Mouse (Mus musculus) neural tube, embryonic 15.5 days (tissue): Measurements from ENCODE around the gene Vsx2. TPM values are rescaled to one million over a fixed set of nuclear protein-coding genes. Genes with fewer than 3 reads are reported as not detected.
A peak's percentile ranks its signal among the peaks of the same experiment; 100 is the strongest.

Experiments
- ATAC-seq: fragments of 200-750 bp; cut with Nextera tagmentation; 2 replicates; pipeline ENCODE4 v1.8.0; 2017; ENCODE audit warnings: mild to moderate bottlenecking, moderate TSS enrichment, moderate library complexity; ENCODE audit not compliant: low FRiP score
- H3K27ac ChIP-seq: fragments of 300-500 bp; sonication (generic); replicated peaks from 2 replicates; pipeline ENCODE4 v1.5.1; 2015; ENCODE audit warnings: mild to moderate bottlenecking, inconsistent platforms
- H3K27me3 ChIP-seq: fragments of 300-500 bp; sonication (generic); replicated peaks from 2 replicates; pipeline ENCODE4 v1.6.1; 2015; ENCODE audit warnings: inconsistent platforms
- H3K36me3 ChIP-seq: fragments of 300-500 bp; sonication (generic); 2 replicates; pipeline ENCODE4 v1.6.1; 2015; ENCODE audit warnings: inconsistent platforms
- H3K4me1 ChIP-seq: fragments of 300-500 bp; sonication (generic); 2 replicates; pipeline ENCODE4 v1.6.1; 2015; ENCODE audit warnings: inconsistent platforms
- H3K4me2 ChIP-seq: fragments of 300-500 bp; sonication (generic); 2 replicates; pipeline ENCODE4 v1.6.1; 2015; ENCODE audit warnings: inconsistent platforms, mild to moderate bottlenecking, moderate library complexity
- H3K4me3 ChIP-seq: fragments of 300-500 bp; sonication (generic); replicated peaks from 2 replicates; pipeline ENCODE4 v1.5.1; 2015; ENCODE audit warnings: mild to moderate bottlenecking, inconsistent platforms
- H3K9ac ChIP-seq: fragments of 300-500 bp; sonication (generic); replicated peaks from 2 replicates; pipeline ENCODE4 v1.6.1; 2015; ENCODE audit warnings: mild to moderate bottlenecking, inconsistent platforms
- H3K9me3 ChIP-seq: fragments of 300-500 bp; sonication (generic); replicated peaks from 2 replicates; pipeline ENCODE4 v1.6.1; 2016; ENCODE audit warnings: inconsistent platforms
- WGBS: fragments of 180-500 bp; shearing (Covaris S2); methylation state at CpG from one replicate; pipeline ENCODE4 v1.1.7; 2015; ENCODE audit warnings: mixed read lengths; 5-methylcytosine and 5-hydroxymethylcytosine counted together
- polyA plus RNA-seq: library from polyadenylated mRNA; unstranded; fragments of >200 nt; fragmentation: Nextera tagmentation; extraction: Ambion mirVana; gene quantifications from 2 replicates; pipeline ENCODE4 v1.2.1, GENCODE M21; 2015

Vsx2 gene
- polyA plus RNA-seq, 1 experiment from 2014 or later, result 5.7 TPM

DNA sequence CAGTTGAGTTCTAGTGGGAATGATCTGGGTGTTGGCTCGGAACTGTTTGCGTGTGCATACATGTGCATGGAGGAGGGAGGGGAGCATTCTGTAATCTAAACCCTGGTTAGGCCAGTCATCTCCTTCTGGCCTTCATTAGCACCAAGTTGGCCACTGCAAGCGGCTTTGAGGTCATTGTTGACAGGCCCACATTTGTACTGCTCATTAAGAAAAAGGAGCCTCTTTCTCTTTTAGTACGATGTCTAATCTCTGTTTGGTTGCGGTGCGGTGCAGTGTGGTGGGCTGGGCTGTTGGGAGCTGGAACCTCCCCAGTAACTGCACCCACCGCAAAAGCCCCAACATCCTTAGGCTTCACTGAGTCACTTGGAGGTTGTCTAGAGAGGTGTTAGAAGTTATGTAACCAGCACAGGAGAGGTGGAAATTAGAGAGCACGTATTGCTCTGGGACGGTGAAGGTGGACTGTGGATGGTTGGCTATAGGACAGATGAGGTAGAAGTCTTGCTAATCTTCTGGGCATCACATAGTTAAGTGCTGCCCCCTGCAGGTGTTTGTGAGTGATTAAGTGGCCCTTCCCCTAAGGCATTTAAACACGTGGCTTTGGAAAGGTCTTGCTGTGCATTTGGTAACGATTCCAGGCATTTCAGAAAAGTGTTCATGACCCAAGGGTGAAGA lies 8.3 kb downstream of the Vsx2 start:
- no peak overlapping the region for H3K4me2 ChIP-seq
- H3K4me3 ChIP-seq, result no peak overlapping the region
- H3K9me3 ChIP-seq, result no peaks in the 10 kb centered on the region
- H3K4me1 ChIP-seq, result no peaks in the 10 kb centered on the region
- no peak overlapping the region for H3K9ac ChIP-seq
- no peaks in the 10 kb centered on the region for H3K36me3 ChIP-seq
- 75% methylated on average over 11 of the region's 11 CpGs for WGBS
- peaks cover 37% of the 10 kb centered on the region for H3K27me3 ChIP-seq
- no peak overlapping the region for H3K27ac ChIP-seq
- ATAC-seq, result no peak

DNA sequence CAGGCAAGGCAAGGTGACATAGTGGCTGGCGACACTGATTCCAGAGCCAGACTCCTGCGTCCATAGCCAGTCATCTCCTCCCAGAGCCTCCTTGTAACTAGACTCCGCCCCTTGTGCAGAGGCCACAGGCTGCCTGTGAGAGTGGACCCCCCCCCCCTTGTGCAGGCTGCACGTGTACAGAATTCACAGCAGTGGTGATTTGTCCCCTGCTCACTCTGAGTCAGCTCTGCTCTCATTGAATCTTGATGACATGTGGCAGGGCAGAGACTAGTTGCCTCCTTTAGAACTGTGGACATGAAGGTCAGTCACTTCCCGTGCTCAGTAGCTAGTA lies 8.8 kb downstream of the Vsx2 start:
- Histone ChIP-seq H3K27me3 (peaks cover 32% of the 10 kb centered on the region), H3K4me2 (no peak overlapping the region), H3K36me3 (no peaks in the 10 kb centered on the region), H3K9ac (no peak overlapping the region), H3K9me3 (no peaks in the 10 kb centered on the region), H3K4me1 (no peaks in the 10 kb centered on the region), H3K27ac (no peak overlapping the region), H3K4me3 (no peak overlapping the region)
- no peak for ATAC-seq
- 42% methylated on average over 5 of the region's 5 CpGs for WGBS

DNA sequence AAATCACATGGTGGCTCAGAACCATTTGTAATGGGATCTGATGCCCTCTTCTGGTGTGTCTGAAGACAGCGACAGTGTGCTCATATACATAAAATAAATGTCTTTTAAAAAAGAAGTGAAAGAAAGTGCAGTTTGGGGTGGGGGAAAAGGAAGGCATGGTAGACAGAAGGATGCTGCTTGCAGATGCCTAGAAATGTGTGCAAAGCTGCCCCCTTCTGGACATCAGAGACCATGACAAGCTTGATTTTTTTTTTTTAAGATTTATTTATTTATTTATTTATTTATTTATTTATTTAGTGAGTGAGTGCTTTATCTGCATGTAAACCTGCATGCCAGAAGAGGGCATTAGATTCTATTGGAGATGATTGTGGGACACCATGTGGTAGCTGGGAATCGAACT lies 11.7 kb downstream of the Vsx2 start:
- Histone ChIP-seq H3K9me3 (no peaks in the 10 kb centered on the region), H3K4me3 (no peak overlapping the region), H3K9ac (no peak overlapping the region), H3K36me3 (no peaks in the 10 kb centered on the region), H3K4me1 (no peaks in the 10 kb centered on the region), H3K4me2 (no peak overlapping the region), H3K27ac (no peak overlapping the region), H3K27me3 (peaks cover 18% of the 10 kb centered on the region)
- ATAC-seq, result no peak
- 100% methylated on average over 2 of the region's 2 CpGs for WGBS

DNA sequence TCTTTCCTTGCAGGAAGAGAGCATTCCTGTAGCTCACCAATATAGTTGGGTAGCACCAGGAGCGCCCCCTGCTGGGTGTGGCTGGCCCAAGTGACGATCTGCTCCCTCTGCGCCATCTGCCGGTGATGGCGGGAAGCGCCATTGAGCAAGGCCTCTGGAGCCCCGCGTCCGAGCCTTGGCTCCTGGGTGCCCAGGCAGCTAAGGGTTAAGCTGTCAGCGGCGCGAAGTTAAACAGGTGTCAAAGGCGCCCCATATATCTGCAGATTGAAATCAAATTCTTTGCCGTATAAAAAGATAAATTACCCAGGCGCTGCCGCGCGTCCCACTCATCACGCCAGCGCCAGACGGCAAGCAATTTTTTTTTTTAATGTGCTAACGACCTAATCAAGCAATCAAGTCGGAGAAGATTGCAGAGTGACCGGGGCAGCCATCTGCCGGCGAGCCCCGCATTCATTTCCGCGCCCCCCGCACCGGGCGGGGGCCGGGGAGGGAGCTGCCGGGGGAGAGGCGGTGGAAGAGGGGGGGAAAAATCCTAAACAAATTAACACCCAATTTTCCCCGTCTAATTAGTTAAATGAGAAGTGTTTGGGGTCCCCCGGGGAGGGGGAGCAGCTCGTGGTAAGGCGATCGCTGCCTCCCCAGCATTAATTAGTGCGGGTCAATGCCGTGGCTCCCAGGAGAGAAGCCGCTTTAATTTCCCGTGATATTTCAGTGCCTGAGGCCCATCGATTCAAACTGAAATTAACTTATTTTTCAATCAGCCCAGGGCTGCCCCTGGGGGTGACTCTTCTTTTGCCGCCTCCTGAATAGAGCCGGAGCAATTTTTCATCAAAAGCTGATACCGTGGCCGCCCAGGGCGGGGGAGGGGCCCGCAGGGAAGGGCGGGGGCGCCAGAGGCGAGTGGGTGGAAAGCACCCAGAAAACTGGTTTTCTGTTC lies 20.5 kb downstream of the Vsx2 start:
- Histone ChIP-seq H3K4me2 (peak overlapping the region; percentile 86), H3K27ac (peak overlapping the region; percentile 14; the same call in 1 of the 2 replicates), H3K9ac (peak overlapping the region; percentile 53), H3K4me3 (peak overlapping the region; percentile 48), H3K4me1 (peaks cover 10% of the 10 kb centered on the region), H3K36me3 (no peaks in the 10 kb centered on the region), H3K27me3 (0 out of 2 replicates have a peak, but pooled peaks cover 5% of the 10 kb centered on the region), H3K9me3 (no peaks in the 10 kb centered on the region)
- peak; percentile 77 for ATAC-seq
- under 1% methylated on average over 54 of the region's 54 CpGs for WGBS

DNA sequence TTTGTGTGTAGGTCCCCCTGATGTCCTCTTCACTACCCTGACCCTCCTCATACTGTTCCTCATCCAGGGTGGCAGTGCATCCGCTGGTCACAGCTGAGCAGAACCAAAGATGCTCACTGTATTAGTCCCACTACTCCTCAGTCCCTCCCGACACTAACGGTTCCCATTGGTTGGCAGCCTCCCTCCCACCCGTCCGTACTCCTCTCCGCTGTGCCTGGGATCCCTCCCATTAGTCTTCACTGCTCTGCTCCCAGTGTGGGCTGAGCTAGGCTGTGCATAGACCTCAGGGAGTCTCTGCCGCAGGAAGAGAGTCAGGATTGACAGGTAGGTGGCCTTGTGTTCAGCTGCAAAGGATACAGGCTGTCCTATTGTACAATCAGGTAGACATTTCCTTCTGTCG lies 28.8 kb downstream of the Vsx2 start:
- Histone ChIP-seq H3K9me3 (no peaks in the 10 kb centered on the region), H3K9ac (no peak overlapping the region), H3K4me1 (0 out of 2 replicates have a peak, but pooled peaks cover 2% of the 10 kb centered on the region), H3K4me3 (no peak overlapping the region), H3K27ac (no peak overlapping the region), H3K4me2 (no peak overlapping the region), H3K27me3 (no peaks in the 10 kb centered on the region), H3K36me3 (no peaks in the 10 kb centered on the region; the same call in 1 of the 2 replicates)
- no peak for ATAC-seq
- 21% methylated on average over 8 of the region's 8 CpGs for WGBS

DNA sequence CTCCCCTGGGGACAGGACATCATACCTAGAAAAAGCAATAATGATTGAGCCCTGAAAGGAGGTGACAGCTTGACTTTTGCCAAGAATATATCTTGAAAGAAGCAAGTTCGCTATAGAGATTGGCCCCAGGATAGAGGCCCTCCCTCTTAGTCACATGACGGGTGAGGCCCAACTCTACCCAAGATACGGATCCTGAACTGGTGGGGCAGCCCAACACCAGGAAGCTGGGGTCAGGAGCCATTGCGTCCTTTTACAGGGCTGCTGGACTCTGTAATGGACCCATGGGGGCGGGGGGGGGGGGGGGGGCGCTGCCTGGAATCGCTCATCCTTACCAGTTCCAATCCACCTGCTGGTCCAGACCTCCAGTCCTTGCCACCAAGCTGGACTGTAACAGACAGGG lies 34.4 kb downstream of the Vsx2 start:
- 91% methylated on average over 6 of the region's 7 CpGs for WGBS
- ATAC-seq, result no peak
- Histone ChIP-seq H3K9ac (no peak overlapping the region), H3K27ac (no peak overlapping the region), H3K9me3 (no peaks in the 10 kb centered on the region), H3K4me3 (no peak overlapping the region), H3K27me3 (no peaks in the 10 kb centered on the region), H3K36me3 (peaks cover 13% of the 10 kb centered on the region; the same call in 1 of the 2 replicates), H3K4me1 (no peaks in the 10 kb centered on the region), H3K4me2 (no peak overlapping the region)

DNA sequence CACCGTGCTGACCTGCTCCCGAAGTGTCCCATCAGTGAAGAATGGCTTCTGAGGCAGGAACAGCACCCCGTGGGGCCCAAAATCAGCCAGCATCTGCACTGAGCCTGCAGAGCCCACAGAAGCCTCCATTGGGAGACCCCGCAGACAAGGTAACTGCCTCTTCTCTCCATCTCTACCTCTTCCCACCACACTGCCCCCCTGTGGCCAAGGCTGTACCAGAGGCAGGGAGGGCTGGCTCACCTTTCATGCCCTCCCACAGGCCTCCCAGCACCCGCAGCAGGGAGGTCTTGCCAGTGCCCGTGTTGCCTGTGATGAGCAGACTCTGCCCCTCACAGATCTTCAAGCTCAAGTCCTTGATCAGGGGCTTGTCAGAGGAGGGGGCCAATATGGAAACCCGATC lies 36.3 kb downstream of the Vsx2 start:
- Histone ChIP-seq H3K27ac (no peak overlapping the region), H3K27me3 (no peaks in the 10 kb centered on the region), H3K4me3 (no peak overlapping the region), H3K4me1 (no peaks in the 10 kb centered on the region), H3K4me2 (no peak overlapping the region), H3K36me3 (peaks cover 13% of the 10 kb centered on the region; the same call in 1 of the 2 replicates), H3K9ac (no peak overlapping the region), H3K9me3 (no peaks in the 10 kb centered on the region)
- ATAC-seq, result no peak
- WGBS, result 80% methylated on average over 7 of the region's 7 CpGs

DNA sequence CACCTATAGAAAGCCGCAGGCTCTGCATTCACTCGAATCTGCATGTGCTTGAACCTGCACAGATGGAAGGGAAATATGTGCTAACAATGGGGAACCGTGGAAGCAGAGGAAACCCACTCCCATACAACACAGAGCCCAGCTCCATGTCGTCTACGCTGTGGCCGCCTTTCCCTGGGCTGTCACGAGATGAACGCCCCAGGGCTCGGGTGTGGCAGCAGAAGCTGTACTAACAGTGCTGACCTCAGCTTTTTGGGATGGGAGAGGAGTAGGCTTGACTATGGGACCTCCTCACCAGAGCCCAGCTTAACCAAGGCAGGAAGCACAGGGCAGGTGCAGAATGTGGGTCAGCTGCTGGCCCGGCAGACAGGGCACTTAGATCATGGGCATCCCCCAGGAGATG lies 42.2 kb downstream of the Vsx2 start:
- no peak for ATAC-seq
- WGBS, result 86% methylated on average over 10 of the region's 10 CpGs

DNA sequence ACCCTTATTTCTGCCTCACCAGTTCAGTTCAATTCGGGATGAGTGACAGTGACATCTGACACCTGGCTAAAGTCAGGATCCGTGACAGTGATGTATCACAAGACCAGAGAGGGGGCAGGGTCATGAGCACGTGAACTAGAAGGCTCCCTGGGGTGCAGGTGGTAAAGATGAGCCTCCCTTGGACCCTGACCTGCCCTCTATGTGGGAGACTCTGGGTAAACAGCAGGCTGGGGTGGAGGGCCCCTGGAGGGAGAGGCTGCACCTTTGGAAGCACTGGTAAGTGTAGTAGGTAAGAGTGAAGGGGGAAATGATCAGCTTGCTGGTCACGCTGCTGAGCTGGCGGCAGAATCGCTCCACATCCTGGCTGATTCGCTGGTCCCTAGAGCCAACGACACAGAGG lies 43.0 kb downstream of the Vsx2 start:
- no peak overlapping the region for H3K9ac ChIP-seq
- no peak overlapping the region for H3K4me2 ChIP-seq
- WGBS, result 69% methylated on average over 8 of the region's 8 CpGs
- no peaks in the 10 kb centered on the region for H3K9me3 ChIP-seq
- no peak overlapping the region for H3K27ac ChIP-seq
- H3K4me1 ChIP-seq, result peaks cover 6% of the 10 kb centered on the region
- H3K4me3 ChIP-seq, result no peak overlapping the region
- ATAC-seq, result no peak
- H3K36me3 ChIP-seq, result 0 out of 2 replicates have a peak, but pooled peaks cover 9% of the 10 kb centered on the region
- no peaks in the 10 kb centered on the region for H3K27me3 ChIP-seq

More for the DNA sequence above, 42.2 kb downstream of the Vsx2 start:
- no peak overlapping the region for H3K4me3 ChIP-seq
- H3K27me3 ChIP-seq, result no peaks in the 10 kb centered on the region
- H3K36me3 ChIP-seq, result 0 out of 2 replicates have a peak, but pooled peaks cover 9% of the 10 kb centered on the region
- no peak overlapping the region for H3K9ac ChIP-seq
- H3K4me1 ChIP-seq, result peaks cover 3% of the 10 kb centered on the region
- no peak overlapping the region for H3K27ac ChIP-seq
- no peak overlapping the region for H3K4me2 ChIP-seq
- no peaks in the 10 kb centered on the region for H3K9me3 ChIP-seq

DNA sequence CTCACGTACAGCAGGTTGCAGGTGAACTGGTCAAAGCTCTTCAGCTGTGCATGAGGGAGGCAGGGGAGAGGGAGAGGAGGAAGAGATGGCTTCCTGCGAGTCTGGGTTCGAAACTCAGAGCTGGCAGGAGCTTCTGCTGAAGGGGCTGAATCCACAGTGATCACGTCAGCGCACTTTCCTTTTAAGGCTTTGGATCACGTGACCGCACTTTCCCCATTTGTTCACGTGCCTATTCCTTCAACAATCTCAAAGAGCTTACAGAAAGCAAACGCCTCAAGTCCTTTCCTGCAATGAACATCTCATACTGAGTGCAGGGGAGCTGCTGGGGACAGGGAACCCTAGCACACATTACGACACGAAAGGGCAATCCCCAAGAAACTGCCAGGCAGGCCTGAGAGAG lies 44.4 kb downstream of the Vsx2 start:
- 90% methylated on average over 11 of the region's 11 CpGs for WGBS
- Histone ChIP-seq H3K4me1 (peaks cover 11% of the 10 kb centered on the region), H3K27ac (no peak overlapping the region)

DNA sequence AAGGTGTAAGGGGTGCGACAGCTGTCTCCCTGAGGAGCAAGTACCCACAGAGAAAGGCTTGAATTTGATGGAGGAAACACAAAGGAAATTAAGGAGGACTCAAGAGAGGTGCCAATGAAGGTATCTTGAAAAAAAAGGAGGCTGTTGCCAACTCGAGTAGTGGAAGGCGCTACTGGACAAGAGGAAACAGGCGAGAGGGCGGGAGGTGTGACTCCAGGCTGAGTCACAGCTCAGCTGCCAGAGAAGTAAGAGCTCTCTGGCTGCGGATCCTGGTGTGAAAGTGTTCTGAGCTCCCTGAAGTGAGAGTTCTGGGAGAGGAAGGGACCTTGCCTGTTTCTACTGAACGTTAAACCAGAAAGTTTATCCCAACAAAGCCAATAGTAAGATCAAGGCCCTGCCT lies 45.0 kb downstream of the Vsx2 start:
- Histone ChIP-seq H3K4me3 (no peak overlapping the region), H3K9ac (no peak overlapping the region), H3K27ac (no peak overlapping the region), H3K27me3 (no peaks in the 10 kb centered on the region), H3K9me3 (no peaks in the 10 kb centered on the region), H3K4me1 (peaks cover 11% of the 10 kb centered on the region), H3K4me2 (no peak overlapping the region), H3K36me3 (no peaks in the 10 kb centered on the region)
- 84% methylated on average over 7 of the region's 7 CpGs for WGBS
- ATAC-seq, result no peak

More for the DNA sequence above, 44.4 kb downstream of the Vsx2 start:
- no peak for ATAC-seq
- H3K9ac ChIP-seq, result 0 out of 2 replicates have a peak overlapping the region, but pooled peaks have one; percentile 14
- no peaks in the 10 kb centered on the region for H3K9me3 ChIP-seq
- no peak overlapping the region for H3K4me3 ChIP-seq
- no peaks in the 10 kb centered on the region for H3K36me3 ChIP-seq
- H3K27me3 ChIP-seq, result no peaks in the 10 kb centered on the region
- no peak overlapping the region for H3K4me2 ChIP-seq
